Mouse (Mus musculus): ENCODE data around the gene R3hdm2. TPM values are rescaled to one million over a fixed set of nuclear protein-coding genes. Genes with fewer than 3 reads are reported as not detected.

R3hdm2 gene
- total and polyA plus RNA-seq, 2 experiments from 2014 or later = 37.2 to 51.0 TPM

DNA sequence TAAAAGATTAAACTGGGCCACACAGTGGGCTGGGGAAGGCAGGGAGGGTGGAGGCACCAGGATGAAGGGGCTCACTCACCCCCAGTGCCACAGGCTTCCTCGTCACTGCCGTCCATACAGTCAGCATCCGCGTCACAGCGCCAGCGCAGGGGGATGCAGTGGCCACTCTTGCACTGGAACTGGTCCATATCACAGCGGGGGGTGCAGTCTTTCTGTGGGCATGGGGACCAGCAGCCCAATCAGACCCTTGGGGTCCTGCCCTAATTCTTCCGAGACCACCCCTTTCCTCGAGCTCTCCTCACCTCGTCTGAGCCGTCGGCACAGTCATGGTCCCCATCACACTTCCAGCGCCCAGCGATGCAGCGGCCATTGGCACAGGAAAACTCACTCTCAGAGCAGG, 168.1 kb downstream of the R3hdm2 start:
- TF ChIP-seq CTCF (IDR thresholded peaks at IDR 0.05; ENCODE audit: low read depth) = no peak

More for the DNA sequence above, 168.1 kb downstream of the R3hdm2 start:
- DNase-seq (no peak), ATAC-seq (no peak)
- Histone ChIP-seq H3K9ac (no peak overlapping the region), H3K27me3 (ENCODE audit: insufficient read depth, low read length) (no peaks in the 10 kb centered on the region), H3K9me3 (ENCODE audit: low read length) (no peaks in the 10 kb centered on the region), H3K36me3 (ENCODE audit: insufficient read depth) (peaks cover 98% of the 10 kb centered on the region), H3K4me3 (ENCODE audit: low read depth, low read length) (no peak overlapping the region), H3K4me2 (ENCODE audit: low read depth) (no peak overlapping the region), H3K27ac (ENCODE audit: low read depth, low read length) (no peak overlapping the region), H3K4me1 (ENCODE audit: insufficient read depth) (no peaks in the 10 kb centered on the region)
- WGBS = 94% methylated on average over 15 of the region's 15 CpGs

Other genes with a start within 250 kb of the R3hdm2 start
- 87.9 and 94.4 TPM in 2 replicates for gene B4galnt1, start 215.1 kb upstream of the R3hdm2 start, total RNA-seq (2014; rRNA removed)
- 87.3 and 87.8 TPM in 2 replicates for gene B4galnt1, start 215.1 kb upstream of the R3hdm2 start, polyA plus RNA-seq (2015; fragmentation: Nextera tagmentation; extraction: Ambion mirVana)
- gene Slc26a10, start 199.7 kb upstream of the R3hdm2 start, total RNA-seq (2014; rRNA removed) = 0.10 TPM in 1 of 2 replicates, not detected in the other
- 0.80 and 1.1 TPM in 2 replicates for gene Slc26a10, start 199.7 kb upstream of the R3hdm2 start, polyA plus RNA-seq (2015; fragmentation: Nextera tagmentation; extraction: Ambion mirVana)
- 45.4 and 61.3 TPM in 2 replicates for gene Arhgef25, start 190.2 kb upstream of the R3hdm2 start, total RNA-seq (2014; rRNA removed)
- 14.8 and 16.9 TPM in 2 replicates for gene Arhgef25, start 190.2 kb upstream of the R3hdm2 start, polyA plus RNA-seq (2015; fragmentation: Nextera tagmentation; extraction: Ambion mirVana)
- gene Dtx3, start 184.6 kb upstream of the R3hdm2 start, total RNA-seq (2014; rRNA removed) = 198 and 245 TPM in 2 replicates
- 175 and 178 TPM in 2 replicates for gene Dtx3, start 184.6 kb upstream of the R3hdm2 start, polyA plus RNA-seq (2015; fragmentation: Nextera tagmentation; extraction: Ambion mirVana)
- gene Pip4k2c, start 168.7 kb upstream of the R3hdm2 start, total RNA-seq (2014; rRNA removed) = 21.5 and 23.3 TPM in 2 replicates
- gene Pip4k2c, start 168.7 kb upstream of the R3hdm2 start, polyA plus RNA-seq (2015; fragmentation: Nextera tagmentation; extraction: Ambion mirVana) = 17.8 and 20.1 TPM in 2 replicates
- gene Kif5a, start 117.0 kb upstream of the R3hdm2 start, total RNA-seq (2014; rRNA removed) = 210 and 223 TPM in 2 replicates
- gene Kif5a, start 117.0 kb upstream of the R3hdm2 start, polyA plus RNA-seq (2015; fragmentation: Nextera tagmentation; extraction: Ambion mirVana) = 62.0 and 84.0 TPM in 2 replicates
- gene Dctn2, start 114.0 kb upstream of the R3hdm2 start, total RNA-seq (2014; rRNA removed) = 272 and 300 TPM in 2 replicates
- gene Dctn2, start 114.0 kb upstream of the R3hdm2 start, polyA plus RNA-seq (2015; fragmentation: Nextera tagmentation; extraction: Ambion mirVana) = 332 and 343 TPM in 2 replicates
- gene Mbd6, start 91.3 kb upstream of the R3hdm2 start, total RNA-seq (2014; rRNA removed) = 5.9 and 9.4 TPM in 2 replicates
- gene Mbd6, start 91.3 kb upstream of the R3hdm2 start, polyA plus RNA-seq (2015; fragmentation: Nextera tagmentation; extraction: Ambion mirVana) = 4.1 and 4.8 TPM in 2 replicates
- gene Mars, start 68.5 kb upstream of the R3hdm2 start, total RNA-seq (2014; rRNA removed) = 86.4 and 94.4 TPM in 2 replicates
- 95.9 and 98.6 TPM in 2 replicates for gene Mars, start 68.5 kb upstream of the R3hdm2 start, polyA plus RNA-seq (2015; fragmentation: Nextera tagmentation; extraction: Ambion mirVana)
- gene Arhgap9, start 58.4 kb upstream of the R3hdm2 start, total RNA-seq (2014; rRNA removed) = 0.52 and 0.69 TPM in 2 replicates
- 0.81 and 0.99 TPM in 2 replicates for gene Arhgap9, start 58.4 kb upstream of the R3hdm2 start, polyA plus RNA-seq (2015; fragmentation: Nextera tagmentation; extraction: Ambion mirVana)
- gene Gli1, start 38.4 kb upstream of the R3hdm2 start, total RNA-seq (2014; rRNA removed) = 2.5 and 5.1 TPM in 2 replicates
- gene Gli1, start 38.4 kb upstream of the R3hdm2 start, polyA plus RNA-seq (2015; fragmentation: Nextera tagmentation; extraction: Ambion mirVana) = 0.89 and 1.2 TPM in 2 replicates
- under 0.01 TPM in 1 of 2 replicates, not detected in the other for gene Inhbe, start 25.9 kb upstream of the R3hdm2 start, total RNA-seq (2014; rRNA removed)
- not detected in 2 replicates for gene Inhbe, start 25.9 kb upstream of the R3hdm2 start, polyA plus RNA-seq (2015; fragmentation: Nextera tagmentation; extraction: Ambion mirVana)
- gene Inhbc, start 9.9 kb upstream of the R3hdm2 start, total RNA-seq (2014; rRNA removed) = not detected in 2 replicates
- gene Inhbc, start 9.9 kb upstream of the R3hdm2 start, polyA plus RNA-seq (2015; fragmentation: Nextera tagmentation; extraction: Ambion mirVana) = not detected in 2 replicates
- gene Stac3, start 121.4 kb downstream of the R3hdm2 start, total RNA-seq (2014; rRNA removed) = 0.85 and 1.7 TPM in 2 replicates
- 0.20 and 0.50 TPM in 2 replicates for gene Stac3, start 121.4 kb downstream of the R3hdm2 start, polyA plus RNA-seq (2015; fragmentation: Nextera tagmentation; extraction: Ambion mirVana)
- gene Ndufa4l2, start 134.6 kb downstream of the R3hdm2 start, total RNA-seq (2014; rRNA removed) = 4.9 and 15.5 TPM in 2 replicates
- 15.2 and 15.5 TPM in 2 replicates for gene Ndufa4l2, start 134.6 kb downstream of the R3hdm2 start, polyA plus RNA-seq (2015; fragmentation: Nextera tagmentation; extraction: Ambion mirVana)
- gene Shmt2, start 142.1 kb downstream of the R3hdm2 start, total RNA-seq (2014; rRNA removed) = 31.5 and 43.8 TPM in 2 replicates
- 39.0 and 39.9 TPM in 2 replicates for gene Shmt2, start 142.1 kb downstream of the R3hdm2 start, polyA plus RNA-seq (2015; fragmentation: Nextera tagmentation; extraction: Ambion mirVana)
- 2.1 and 2.2 TPM in 2 replicates for gene Nxph4, start 154.2 kb downstream of the R3hdm2 start, total RNA-seq (2014; rRNA removed)
- gene Nxph4, start 154.2 kb downstream of the R3hdm2 start, polyA plus RNA-seq (2015; fragmentation: Nextera tagmentation; extraction: Ambion mirVana) = 19.9 and 22.6 TPM in 2 replicates
- gene Lrp1, start 240.8 kb downstream of the R3hdm2 start, total RNA-seq (2014; rRNA removed) = 183 and 228 TPM in 2 replicates
- 42.2 and 70.4 TPM in 2 replicates for gene Lrp1, start 240.8 kb downstream of the R3hdm2 start, polyA plus RNA-seq (2015; fragmentation: Nextera tagmentation; extraction: Ambion mirVana)

All from forebrain, postnatal 0 days (tissue).